ENCODE assay signal across 7 mouse cellular contexts in genomic region chr3:85571276-85571675, GRCm38 (mm10). TPM values are rescaled to one million over a fixed set of nuclear protein-coding genes. Genes with fewer than 3 reads are reported as not detected.
DNase-seq lines count a peak whose midpoint lies in the region.

No protein-coding gene starts in this region.

- DNase-seq in ovary, postnatal 14 days (ENCODE audit: low spot score), result peak; percentile 32
- DNase-seq in ovary, postnatal 10 days (ENCODE audit: low spot score), result no peak
- DNase-seq in T-cell, adult 2 months (ENCODE audit: low spot score), result peak; percentile 12
- DNase-seq in cerebellum, postnatal 25 days, result peak; percentile 58 to 76
- DNase-seq in heart, postnatal 10 days, result peak; percentile 73 to 78
- peak; percentile 52 to 74 for DNase-seq in left cerebral cortex, postnatal 10 days (ENCODE audit: extremely low spot score in 1 of 2, low spot score in 2 of 2)
- DNase-seq in retina, adult 2 months (ENCODE audit: low read depth, low spot score), result peak; percentile 65

- intact Hi-C loops in heart, postnatal 10 days (cut with DNase I), result loop anchor here (1.0 to 5.0 kb wide), 4 partner anchors 53 to 561 kb away; no protein-coding TSS in a partner anchor
- intact Hi-C loops in left cerebral cortex, postnatal 10 days (cut with DNase I), result loop anchor here (5.0 kb wide), 3 partner anchors 351 to 634 kb away; no protein-coding TSS in a partner anchor

RNA-seq across cellular contexts. Expression of gene Gatb, which starts 2.6 kb away (rescaled TPM):
- total RNA-seq in heart, postnatal 10 days (2021), result 10 to 100 TPM; 25.4 to 27.8 TPM
- 10 to 100 TPM; 18.3 to 21.6 TPM for total RNA-seq in left cerebral cortex, postnatal 10 days (2021)
